Mouse (Mus musculus) mouse trophoblast stem cell (cell line): ENCODE results near the gene Ctf1.
"Not testable (repeated sequence)": the region's sequence is repeated elsewhere in the genome, so short reads cannot be mapped to it uniquely, and the experiment has no call there.

Source experiments
- in situ Hi-C, 2 experiments: fragments of 300-500 bp; cut with MseI, MboI; formaldehyde crosslinking; loops; 2 replicates in 1 of 2; 3 replicates in 1 of 2; pipeline ENCODE4 v1.15.1; 2025

Gene Ctf1

DNA sequence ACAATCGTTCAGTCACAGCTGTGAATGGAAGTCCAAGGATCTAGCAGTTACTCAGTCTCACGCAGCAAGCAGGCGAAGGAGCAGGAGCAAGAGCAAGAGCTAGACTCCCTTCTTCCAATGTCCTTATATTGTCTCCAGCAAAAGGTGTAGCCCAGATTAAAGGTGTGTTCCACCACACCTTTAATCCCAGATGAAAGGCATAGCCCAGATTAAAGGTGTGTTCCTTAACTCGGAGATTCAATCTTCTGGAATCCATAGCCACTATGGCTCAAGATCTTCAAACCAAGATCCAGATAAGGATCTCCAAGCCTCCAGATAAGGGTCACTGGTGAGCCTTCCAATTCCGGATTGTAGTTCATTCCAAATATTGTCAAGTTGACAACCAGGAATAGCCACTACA is 19.5 kb downstream of the Ctf1 start, which contains the start of gene Ctf2:
TSS of gene Ctf2 (minus strand) at position 101 of the 400 bp plus-strand sequence.
- in situ Hi-C loops, result not testable (repeated sequence)

DNA sequence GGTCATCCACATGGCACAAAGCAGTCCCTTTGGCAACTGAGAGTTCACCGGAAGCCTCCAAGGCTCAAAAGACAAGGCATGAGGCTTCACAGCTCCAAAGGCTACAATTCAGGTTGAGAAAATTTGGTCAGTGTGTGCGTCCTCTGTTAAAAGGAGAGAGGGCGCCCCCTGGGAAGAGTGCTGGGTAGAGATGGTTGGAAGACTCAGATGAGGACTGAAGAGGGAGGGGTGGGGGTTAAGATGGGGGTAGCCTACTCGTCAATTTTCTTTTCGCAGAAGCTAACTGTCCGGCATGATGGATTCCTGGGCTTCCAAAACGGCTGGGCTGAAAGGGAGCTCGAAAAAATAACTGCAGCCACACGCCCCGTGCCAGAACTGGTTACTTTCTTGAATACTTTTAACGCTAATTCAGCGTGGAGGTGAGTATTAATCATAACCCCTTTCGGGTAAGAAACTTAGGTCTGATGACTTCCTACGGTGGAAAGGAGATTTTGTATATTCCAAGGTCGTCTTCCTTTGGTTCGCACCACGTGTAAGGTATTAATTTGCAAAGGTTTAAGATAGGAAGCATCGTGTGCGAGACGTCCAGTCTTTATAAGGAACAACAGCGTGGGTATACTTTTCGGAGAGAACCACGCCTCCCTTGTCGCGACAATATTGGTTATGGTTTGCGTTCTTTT is 32.0 kb downstream of the Ctf1 start, which contains the start of gene Fbxl19:
TSS of gene Fbxl19 (plus strand) at position 178 of the 680 bp plus-strand sequence.
- in situ Hi-C loops, result no loop called here

DNA sequence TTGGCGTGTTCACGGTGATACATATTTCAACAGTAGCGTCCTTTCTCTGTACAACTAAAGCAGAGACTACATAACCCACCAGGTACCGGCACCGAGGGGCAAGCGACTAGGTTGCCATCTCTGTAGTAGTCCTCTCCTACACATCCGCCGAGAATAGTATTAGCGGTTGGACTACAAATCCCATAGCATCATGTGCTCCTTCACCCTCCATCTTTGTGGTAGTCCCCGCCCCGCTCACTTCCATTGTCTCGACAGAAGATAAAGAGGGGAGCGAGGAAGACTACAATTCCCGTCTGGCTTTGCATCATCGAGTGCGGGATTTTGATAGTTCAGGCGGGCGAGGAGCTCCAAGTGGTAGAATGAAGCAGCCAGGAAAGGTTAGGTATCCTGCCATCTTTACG is 32.7 kb downstream of the Ctf1 start:
- in situ Hi-C loops, result no loop called here

DNA sequence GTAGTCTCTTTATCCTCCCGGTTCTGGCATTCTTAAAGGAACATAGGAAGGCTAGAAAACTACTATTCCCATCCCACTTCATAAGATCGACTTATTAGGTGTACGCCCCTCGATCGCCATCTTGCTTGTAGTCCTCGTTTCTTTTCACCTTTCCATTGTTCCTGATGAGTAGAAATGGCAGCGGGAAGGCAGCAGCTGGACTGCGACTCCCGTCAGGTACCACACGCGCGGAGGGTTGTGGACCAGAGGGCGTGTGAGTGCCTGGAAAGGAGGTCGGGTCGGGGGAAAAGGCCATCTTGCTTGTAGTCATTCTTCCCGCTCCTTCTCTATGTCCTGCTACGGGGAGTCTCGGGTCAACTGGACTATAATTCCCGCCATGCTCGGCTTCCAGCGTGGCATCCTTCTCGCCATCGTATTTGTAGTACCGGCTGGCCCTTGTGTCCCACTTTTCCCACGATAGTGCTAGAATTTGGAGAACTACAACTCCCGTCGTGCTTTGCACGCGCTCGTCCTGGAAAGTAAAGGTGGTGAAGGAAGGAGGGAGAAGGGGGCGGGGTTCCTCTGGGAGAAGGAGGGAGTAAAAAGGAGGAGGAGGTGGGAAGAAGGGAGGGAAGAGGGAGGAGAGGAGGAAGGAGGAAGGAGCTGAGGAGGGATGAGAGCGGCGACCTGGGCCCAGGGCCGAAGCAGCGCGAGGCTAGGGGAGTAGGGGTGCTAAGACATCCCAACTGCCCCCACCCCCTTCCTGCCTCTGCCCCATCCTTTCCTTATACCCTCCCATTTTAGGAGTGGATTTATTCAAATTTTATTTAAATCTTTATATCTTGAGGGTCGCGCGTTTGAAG is 33.3 kb downstream of the Ctf1 start:
- in situ Hi-C loops, result no loop called here

DNA sequence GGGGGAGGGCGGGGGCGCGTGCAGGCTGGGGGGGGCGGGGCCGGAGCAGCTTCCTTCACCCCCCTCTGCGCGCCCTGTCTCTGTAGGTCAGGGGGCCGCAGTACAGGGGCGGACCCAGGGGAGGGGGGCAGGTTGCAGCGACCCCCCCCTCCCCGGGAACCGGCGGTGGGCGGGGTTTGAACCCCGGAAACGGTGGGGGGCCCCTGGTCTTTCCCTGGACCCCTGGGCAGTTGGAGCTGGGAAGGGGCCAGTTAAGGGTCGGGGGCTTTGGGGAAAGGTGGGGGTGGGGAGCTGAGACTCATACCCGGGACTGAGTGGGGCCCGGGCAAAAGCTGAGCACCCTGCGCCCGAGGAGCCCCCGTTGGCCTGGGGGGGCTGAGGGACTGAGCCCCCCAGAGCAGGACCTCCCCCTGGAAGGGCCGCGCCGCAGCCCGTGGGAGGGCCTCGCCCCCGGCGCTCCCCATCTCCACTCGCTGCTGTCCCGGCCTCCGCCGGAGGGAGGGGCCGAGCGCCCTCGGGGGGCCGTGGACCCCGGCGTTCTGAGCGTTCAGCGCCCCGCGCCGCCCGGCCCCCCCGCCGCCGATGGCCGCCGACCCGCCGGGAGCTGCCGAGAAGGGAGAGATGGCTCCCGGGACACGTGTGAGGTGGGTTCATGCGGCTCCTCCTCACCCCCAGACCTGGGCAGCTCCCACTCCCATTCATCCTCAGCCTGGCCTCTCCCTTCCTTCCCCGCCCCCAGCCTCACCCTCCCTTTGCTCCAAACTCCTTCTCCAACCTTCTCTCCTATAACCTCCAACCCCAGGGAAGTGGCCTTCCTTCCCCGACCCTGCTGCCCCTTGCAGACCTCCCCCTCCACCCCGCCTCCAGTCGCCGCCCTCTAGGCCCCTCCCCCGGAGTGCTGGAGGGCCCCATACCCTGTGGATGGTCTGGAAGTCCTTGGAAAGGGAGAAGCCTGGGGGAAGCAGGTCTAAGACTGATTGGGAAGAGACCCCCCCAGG is 34.3 kb downstream of the Ctf1 start:
- in situ Hi-C loops, result no loop called here

DNA sequence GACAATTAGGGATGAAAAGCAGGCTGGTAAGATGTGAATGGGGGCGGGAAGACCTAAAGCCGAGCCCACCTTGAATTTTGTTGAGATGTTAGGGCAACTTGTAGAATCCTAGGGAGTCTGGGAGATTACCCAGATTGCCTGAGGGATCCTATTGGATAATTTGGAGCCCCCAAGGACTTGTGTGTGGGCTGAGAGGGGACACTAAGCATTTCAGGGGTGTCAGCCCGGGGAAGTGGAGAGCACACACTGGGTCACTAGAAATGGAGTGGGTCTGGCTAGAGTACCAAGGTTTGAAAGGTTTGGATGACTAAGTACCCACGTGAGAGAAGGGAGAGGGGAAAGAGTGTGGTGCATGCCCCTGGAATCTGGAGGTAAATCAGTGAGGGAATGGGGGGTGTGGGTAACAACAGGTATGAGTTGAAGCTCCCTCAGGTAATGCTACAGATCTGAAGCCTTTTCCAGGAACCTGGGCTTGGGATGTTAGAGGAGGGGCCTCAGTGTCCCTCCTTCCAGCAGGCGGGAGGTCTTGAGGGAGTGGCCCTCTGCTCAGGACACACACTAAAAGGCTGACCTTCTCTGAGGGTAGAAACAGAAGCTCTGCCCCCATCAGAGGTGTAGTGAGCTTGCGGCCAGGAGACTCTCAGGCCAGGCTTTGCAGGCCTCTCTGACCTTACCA is 35.2 kb downstream of the Ctf1 start:
- in situ Hi-C loops, result no loop called here

DNA sequence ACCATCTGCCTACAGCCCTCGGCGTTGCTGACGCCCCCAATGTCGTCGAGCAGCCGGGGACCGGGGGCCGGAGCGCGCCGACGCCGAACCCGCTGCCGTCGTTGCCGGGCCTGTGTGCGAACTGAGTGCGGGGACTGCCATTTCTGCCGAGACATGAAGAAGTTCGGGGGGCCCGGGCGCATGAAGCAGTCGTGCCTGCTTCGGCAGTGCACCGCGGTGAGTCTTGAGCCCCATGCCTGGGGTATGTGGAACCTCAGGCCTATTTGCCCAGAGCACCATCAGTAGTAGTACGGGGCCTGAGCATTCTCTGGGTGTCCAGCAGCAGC is 35.7 kb downstream of the Ctf1 start:
- in situ Hi-C loops, result no loop called here

DNA sequence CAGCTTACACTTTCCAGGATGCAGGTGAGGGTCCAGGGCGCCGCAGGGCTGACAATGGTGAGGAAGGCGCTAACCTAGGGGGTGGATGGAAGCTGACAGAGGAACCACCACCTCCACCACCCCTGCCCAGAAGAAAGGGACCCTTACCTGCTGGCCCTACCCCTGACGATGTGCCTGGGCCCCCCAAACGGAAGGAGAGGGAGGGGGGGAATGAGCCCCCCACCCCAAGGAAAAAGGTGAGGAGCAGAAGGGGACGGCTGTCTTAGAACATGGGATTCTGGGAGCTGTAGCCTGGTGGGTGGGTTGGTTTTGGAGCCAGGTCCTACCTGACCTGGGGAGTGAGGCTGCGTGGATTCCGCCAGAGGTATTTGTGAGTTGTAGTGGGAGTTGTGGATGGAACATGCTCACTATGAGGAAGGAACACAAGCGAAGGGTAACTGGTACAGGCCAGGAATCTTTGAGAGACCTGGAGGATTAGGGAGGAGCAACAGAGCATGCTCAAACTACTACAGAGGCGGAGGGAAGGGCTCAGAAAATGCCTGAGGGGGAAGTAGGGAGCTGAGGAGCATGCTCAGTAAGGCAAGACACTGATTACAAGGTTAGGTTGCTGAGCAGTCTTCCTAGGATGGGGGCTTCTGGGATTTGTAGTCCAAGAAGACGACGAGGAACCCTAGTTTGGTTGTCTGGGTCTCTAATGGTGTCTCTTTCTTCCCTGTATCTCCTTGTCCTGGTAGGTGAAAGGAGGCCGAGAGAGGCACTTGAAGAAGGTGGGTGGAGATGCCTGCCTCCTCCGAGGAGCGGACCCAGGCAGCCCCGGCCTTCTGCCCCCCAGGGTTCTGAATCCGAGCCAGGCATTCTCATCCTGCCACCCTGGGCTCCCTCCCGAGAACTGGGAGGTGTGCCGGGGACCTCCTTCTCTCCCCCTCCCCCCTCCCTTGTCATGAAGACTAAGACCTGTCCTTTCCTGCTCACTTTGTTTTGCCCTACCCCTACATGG is 37.9 kb downstream of the Ctf1 start:
- in situ Hi-C loops, result no loop called here

DNA sequence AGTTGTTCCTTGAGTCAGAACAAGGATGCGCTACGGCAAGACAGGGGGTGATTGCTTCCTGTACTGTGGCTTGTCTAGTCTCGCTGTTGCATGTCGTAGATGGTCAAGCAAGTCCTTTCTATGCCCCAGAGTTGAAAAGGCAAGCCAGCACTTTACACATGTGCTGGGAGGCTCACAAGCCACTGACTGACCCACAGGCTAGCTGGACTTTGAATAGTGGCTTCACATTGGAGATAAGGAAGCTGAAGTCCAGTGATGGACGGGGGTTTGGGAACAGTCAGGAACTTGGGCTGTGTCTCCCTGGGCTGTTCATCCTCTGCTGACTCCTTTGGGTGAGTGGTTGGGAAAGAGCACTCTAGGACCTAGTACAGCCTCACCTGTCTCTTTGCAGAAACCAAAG is 39.1 kb downstream of the Ctf1 start:
- in situ Hi-C loops, result no loop called here

DNA sequence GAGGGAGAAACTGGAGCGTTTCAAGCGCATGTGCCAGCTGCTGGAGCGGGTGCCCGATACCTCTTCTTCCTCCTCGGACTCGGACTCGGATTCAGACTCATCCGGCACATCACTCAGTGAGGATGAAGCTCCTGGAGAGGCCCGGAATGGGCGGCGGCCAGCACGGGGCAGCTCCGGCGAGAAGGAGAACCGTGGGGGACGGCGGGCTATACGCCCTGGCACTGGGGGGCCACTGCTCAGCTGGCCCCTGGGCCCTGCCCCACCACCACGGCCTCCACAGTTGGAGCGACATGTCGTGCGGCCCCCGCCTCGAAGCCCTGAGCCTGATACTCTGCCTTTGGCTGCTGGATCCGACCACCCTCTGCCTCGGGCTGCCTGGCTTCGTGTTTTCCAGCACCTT is 39.5 kb downstream of the Ctf1 start:
- in situ Hi-C loops, result no loop called here

DNA sequence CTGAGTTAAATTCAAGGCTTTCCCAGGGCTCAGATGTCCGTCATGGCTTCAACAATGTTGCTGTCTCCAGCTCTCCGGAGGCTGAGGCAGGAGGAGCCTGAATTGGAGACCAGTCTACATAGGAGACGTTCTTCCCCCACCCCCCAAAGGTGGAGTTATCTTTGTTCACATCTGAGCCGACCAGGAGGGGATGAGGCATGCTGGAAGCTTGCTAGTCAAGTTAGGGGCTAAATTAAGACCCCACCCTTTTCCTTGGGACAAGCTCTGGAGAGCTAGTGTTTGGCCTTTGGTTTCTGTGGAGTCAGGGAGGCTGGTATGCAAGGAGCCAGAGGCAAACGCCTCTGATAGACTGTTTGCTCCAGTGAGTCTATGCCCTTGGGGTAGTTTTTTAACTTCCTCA is 40.6 kb downstream of the Ctf1 start:
- in situ Hi-C loops, result no loop called here

DNA sequence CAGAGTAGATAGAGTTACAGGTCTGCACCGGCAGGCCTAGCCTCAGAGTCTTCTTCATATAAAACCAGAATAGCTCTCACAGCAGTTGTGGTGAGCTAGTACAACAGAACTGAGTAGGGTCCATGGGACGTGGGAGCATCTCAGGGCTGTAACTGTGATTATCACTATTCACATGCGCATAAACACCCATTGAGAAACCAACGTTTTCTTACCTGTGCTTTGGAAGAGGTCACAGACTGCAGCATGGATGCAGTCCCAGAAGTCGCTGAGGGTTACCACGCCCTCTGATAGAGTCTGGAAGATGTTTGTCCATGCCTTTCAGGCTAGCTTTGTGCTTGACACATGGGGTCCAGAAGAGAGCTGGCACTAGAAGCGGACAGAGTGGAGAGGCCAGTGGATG is 41.2 kb downstream of the Ctf1 start:
- in situ Hi-C loops, result no loop called here

DNA sequence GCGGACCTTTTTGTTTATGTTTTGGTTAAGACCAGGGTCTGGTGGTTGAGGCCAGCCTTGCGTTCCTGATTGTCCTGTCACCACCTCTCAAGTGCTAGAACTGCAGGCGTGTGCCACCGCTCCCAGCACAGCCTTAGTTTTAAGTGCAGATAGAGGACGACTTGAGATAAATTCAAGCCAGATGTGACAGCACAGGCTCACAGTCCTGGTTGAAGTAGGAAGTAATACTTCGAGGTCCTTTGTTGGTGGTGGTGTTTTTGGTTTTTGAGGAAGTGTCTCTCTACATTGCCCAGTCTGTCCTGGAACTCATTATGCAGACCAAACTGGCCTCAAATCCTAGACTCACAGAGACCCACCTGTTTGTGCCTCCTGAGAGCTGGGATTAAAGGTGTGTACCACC is 47.2 kb downstream of the Ctf1 start:
- in situ Hi-C loops, result loop anchor here in 1 of 2 experiments (5.0 kb wide), 1 partner anchor 37 kb away; no protein-coding TSS in a partner anchor

DNA sequence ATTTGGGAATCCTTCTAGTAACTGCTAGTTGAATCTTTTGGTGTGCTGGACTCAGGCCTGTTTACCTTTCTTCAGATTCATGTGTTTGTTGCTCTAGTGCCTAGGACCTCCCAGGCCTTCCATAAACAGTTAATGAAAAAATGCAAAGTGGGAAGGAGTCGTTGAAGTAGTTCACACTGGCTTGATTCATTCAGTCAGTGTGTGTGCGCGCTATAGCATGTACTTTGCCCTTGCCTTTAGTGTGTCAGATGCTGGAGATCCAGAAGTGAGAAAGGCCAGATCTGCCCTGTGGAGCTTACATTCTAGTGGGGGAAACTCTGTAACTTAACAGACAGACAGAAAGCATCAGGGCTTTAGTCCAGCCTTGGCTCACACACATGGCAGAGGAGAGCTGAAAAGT is 47.9 kb downstream of the Ctf1 start:
- in situ Hi-C loops, result loop anchor here in 1 of 2 experiments (5.0 kb wide), 1 partner anchor 38 kb away; no protein-coding TSS in a partner anchor

DNA sequence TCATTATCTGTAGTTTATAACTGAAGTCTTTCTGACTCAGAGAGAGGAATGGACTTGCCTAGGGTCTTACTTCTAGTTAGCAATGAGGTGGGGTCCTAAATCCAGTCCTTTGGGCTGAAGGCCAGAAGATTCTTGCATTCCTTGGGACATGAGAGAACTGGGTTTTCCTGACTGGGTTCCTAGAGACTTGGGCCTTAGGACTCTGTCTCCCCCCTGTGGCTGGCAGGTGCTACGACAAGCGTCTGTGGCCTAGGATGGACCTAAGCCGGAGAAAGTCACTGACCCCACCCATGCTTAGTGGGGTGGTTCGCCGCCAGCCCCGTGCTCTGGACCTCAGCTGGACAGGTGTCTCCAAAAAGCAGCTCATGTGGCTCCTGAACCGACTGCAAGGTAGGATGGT is 48.5 kb downstream of the Ctf1 start:
- in situ Hi-C loops, result loop anchor here in 1 of 2 experiments (5.0 kb wide), 1 partner anchor 39 kb away; no protein-coding TSS in a partner anchor

DNA sequence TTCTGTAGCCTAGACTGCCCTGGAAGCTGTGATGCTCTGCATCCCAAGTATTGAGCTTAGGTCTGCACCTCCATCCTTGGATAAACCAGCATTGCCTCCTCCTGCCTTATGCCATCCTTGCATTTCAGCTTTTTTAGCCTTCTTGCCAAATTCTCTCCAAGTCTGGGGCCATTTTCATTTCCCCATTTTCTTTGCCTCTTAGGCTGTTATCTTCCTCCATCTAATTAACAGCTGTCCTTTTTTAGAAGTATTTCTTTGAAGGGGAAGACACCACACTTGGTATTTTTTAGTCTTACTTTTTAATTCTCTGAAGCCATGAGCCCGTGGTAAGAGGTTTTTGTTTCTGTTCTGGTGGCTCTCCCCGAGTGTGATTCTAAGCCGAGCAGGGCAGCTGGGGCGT is 51.1 kb downstream of the Ctf1 start:
- in situ Hi-C loops, result loop anchor here in 1 of 2 experiments (5.0 kb wide), 1 partner anchor 41 kb away; no protein-coding TSS in a partner anchor

DNA sequence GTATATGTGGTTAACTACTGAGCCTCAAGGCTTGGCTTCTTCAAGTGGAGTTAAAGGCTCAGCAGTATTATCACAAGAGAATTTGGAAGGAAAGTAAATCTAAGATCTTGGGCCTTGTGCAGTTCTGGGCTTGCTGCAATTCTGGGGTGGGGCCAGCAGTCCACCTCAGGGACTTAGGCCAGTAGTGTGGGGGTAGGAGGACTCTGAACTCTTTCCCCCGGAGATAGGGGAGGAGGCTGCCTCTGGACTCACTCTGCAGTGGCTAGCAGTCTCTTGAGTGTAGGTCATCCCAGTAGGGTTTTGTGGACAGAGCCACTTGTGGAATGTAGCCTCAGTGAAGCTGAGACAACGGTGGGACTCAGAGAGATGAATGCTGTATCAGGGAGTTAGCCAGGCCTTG is 53.2 kb downstream of the Ctf1 start:
- in situ Hi-C loops, result no loop called here

DNA sequence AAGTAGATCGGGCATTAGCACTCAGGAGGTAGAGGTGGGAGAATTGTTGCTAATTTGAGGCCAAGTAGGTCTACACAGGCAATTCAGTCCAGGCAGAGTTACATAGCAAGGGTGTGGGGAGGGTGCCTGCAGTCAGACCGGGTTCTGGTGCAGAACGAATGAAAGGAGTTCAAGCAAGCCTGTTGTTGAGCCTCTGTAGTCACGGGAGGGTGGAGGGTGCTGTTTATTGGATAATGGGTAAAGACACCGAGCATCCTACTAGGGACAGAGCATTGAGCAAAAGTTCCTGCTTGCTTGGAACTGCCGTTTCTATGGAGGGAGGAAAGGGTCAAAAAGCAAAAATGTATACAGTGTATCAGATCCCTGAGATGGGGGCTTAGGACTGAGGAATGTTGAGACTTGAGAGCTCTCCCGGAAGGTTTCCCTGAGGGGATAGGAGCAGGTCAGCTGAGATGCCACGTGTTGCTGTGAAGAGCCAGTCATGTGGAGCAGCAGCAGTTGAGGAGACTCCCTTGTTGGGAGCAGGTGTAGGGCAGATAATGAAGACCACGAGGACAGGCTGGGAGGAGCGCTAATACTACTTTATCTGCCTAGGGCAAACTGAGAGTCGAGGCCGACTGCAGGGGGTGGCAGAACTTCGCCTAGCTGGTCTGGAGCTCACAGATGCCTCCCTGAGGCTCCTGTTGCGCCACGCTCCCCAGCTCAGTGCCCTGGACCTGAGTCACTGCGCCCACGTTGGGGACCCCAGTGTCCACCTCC is 54.5 kb downstream of the Ctf1 start:
- in situ Hi-C loops, result no loop called here
